Comparison of ENCODE assay signal across 8 mouse cellular contexts in the genomic region with DNA sequence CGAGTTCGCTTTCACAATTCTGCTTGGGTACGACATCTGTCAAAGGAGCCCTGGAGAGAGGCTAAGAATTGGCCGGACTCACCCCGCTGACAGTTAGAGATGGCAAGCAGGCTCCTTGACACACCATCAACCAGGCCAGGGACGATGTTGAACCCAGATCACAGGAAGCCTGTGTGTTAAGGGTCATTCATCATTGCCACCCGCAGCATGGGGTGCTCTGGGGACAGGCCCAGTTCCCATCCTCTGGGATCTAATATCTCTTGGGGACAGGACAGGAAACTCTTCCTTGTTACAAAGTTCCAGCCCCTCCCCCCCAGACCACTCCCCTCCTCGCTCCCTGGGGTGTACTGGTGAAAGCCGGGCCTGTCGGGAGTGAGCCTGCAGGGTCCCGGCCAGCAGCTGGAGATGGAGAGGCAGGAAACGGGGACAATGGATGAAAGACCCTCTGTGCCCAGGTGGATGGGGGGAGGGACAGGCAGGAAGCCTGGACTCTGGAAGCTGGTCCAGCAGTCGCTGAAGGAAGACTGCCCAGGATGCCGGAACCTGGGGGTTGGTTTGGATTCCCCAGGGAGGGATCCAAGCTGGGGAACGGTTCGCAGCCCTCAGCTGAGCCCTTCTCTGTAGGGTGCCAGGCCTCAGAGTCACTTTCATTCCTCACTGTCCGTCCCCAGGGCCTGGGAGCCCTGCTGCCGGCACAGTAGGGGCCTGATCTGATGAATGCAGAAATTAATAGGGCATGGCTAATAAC. TPM values are rescaled to one million over a fixed set of nuclear protein-coding genes. Genes with fewer than 3 reads are reported as not detected.
DNase-seq lines count a peak whose midpoint lies in the region; ATAC-seq and TF ChIP-seq lines count a peak whose summit lies in the region.

No protein-coding gene starts in this region.

- H3K36me3 ChIP-seq in midbrain, embryonic 10.5 days = no peaks in the 10 kb centered on the region
- H3K36me3 ChIP-seq in midbrain, embryonic 16.5 days (ENCODE audit: control insufficient read depth, insufficient read depth, low read length) = no peaks in the 10 kb centered on the region
- H3K36me3 ChIP-seq in midbrain, postnatal 0 days (ENCODE audit: insufficient read depth, low read length) = no peaks in the 10 kb centered on the region

- WGBS in midbrain, embryonic 10.5 days = 5% methylated on average over 18 of the region's 18 CpGs
- WGBS in midbrain, embryonic 16.5 days = 7% methylated on average over 18 of the region's 18 CpGs
- WGBS in midbrain, postnatal 0 days = 4% methylated on average over 18 of the region's 18 CpGs

- no peak overlapping the region for H3K4me2 ChIP-seq in midbrain, embryonic 16.5 days (ENCODE audit: low read length)
- no peak overlapping the region for H3K4me2 ChIP-seq in midbrain, postnatal 0 days (ENCODE audit: low read depth, low read length, poor library complexity, severe bottlenecking)

- no peaks in the 10 kb centered on the region for H3K9me3 ChIP-seq in midbrain, embryonic 10.5 days (replicated peaks)
- no peaks in the 10 kb centered on the region for H3K9me3 ChIP-seq in midbrain, embryonic 16.5 days (replicated peaks; ENCODE audit: control insufficient read depth, low read length, poor library complexity, severe bottlenecking)
- H3K9me3 ChIP-seq in midbrain, postnatal 0 days (ENCODE audit: low read length) = no peaks in the 10 kb centered on the region

- H3K27me3 ChIP-seq in midbrain, embryonic 10.5 days (ENCODE audit: low read depth, poor library complexity, severe bottlenecking) = peaks cover 34% of the 10 kb centered on the region
- H3K27me3 ChIP-seq in midbrain, embryonic 16.5 days (ENCODE audit: control insufficient read depth, insufficient read depth, low read depth, low read length) = peaks cover 9% of the 10 kb centered on the region
- peaks cover 4% of the 10 kb centered on the region; the same call in 1 of the 2 replicates for H3K27me3 ChIP-seq in midbrain, postnatal 0 days (ENCODE audit: insufficient read depth, low read length)

- DNase-seq in midbrain, embryonic 10.5 days (ENCODE audit: low spot score) = peak; percentile 42
- DNase-seq in embryo, embryonic 11 days = peak; percentile 75
- DNase-seq in heart, postnatal 10 days = peak; percentile 57 to 66
- peak; percentile 71 for DNase-seq in kidney, postnatal 14 days
- DNase-seq in midbrain, postnatal 0 days (ENCODE audit: low spot score) = peak; percentile 69
- DNase-seq in spleen, postnatal 36 days (ENCODE audit: low spot score in 2 of 2) = no peak

- H3K4me3 ChIP-seq in midbrain, embryonic 10.5 days = peak overlapping the region; percentile 38
- no peak overlapping the region for H3K4me3 ChIP-seq in midbrain, embryonic 16.5 days (ENCODE audit: low read depth, low read length)
- no peak overlapping the region for H3K4me3 ChIP-seq in midbrain, postnatal 0 days (ENCODE audit: low read depth, low read length)

- TF ChIP-seq CTCF in midbrain, postnatal 0 days (IDR thresholded peaks at IDR 0.05) = no peak

- H3K4me1 ChIP-seq in midbrain, embryonic 10.5 days = peaks cover 34% of the 10 kb centered on the region
- H3K4me1 ChIP-seq in midbrain, embryonic 16.5 days (ENCODE audit: control insufficient read depth, insufficient read depth, low read length) = no peaks in the 10 kb centered on the region
- no peaks in the 10 kb centered on the region for H3K4me1 ChIP-seq in midbrain, postnatal 0 days (ENCODE audit: insufficient read depth, low read length)

- intact Hi-C loops in heart, postnatal 10 days (cut with DNase I) = no loop called here

- no peak for ATAC-seq in midbrain, embryonic 16.5 days
- ATAC-seq in midbrain, postnatal 0 days (ENCODE audit: low FRiP score) = no peak; the same call in 1 of the 2 replicates
- no peak for ATAC-seq in CD4-positive, CD25-positive, alpha-beta regulatory T cell, adult 4 months

- H3K27ac ChIP-seq in midbrain, embryonic 10.5 days (replicated peaks) = peak overlapping the region; percentile 82
- no peak overlapping the region for H3K27ac ChIP-seq in midbrain, embryonic 16.5 days (ENCODE audit: low read length)
- 0 out of 2 replicates have a peak overlapping the region, but pooled peaks have one; percentile 0 for H3K27ac ChIP-seq in midbrain, postnatal 0 days (ENCODE audit: low read depth, low read length)

- H3K9ac ChIP-seq in midbrain, embryonic 16.5 days (ENCODE audit: low read depth, low read length) = no peak overlapping the region
- H3K9ac ChIP-seq in midbrain, postnatal 0 days (replicated peaks; ENCODE audit: low read length, poor library complexity, severe bottlenecking) = no peak overlapping the region

RNA-seq across cellular contexts. Expression of a gene that starts 38.5 kb away (rescaled TPM):
- 619 and 802 TPM in 2 replicates for polyA plus RNA-seq in midbrain, embryonic 10.5 days (2016; fragmentation: Nextera tagmentation; extraction: Ambion mirVana)
- 110 and 114 TPM in 2 replicates for polyA plus RNA-seq in midbrain, embryonic 16.5 days (2015; fragmentation: Nextera tagmentation; extraction: Ambion mirVana)
- 100 to 1,000 TPM; 104 TPM for total RNA-seq in heart, postnatal 10 days (2021)
- total RNA-seq in midbrain, postnatal 0 days (2014; rRNA removed) = 121 and 208 TPM in 2 replicates
- polyA plus RNA-seq in midbrain, postnatal 0 days (2015; fragmentation: Nextera tagmentation; extraction: Ambion mirVana) = 148 and 156 TPM in 2 replicates
- polyA plus RNA-seq in CD4-positive, CD25-positive, alpha-beta regulatory T cell, adult 4 months (2017; shearing (Covaris generic)) = 100 to 1,000 TPM; 388 to 433 TPM

RNA-seq across cellular contexts. Expression of a gene that starts 51.5 kb away (rescaled TPM):
- polyA plus RNA-seq in midbrain, embryonic 10.5 days (2016; fragmentation: Nextera tagmentation; extraction: Ambion mirVana) = 407 and 486 TPM in 2 replicates
- polyA plus RNA-seq in midbrain, embryonic 16.5 days (2015; fragmentation: Nextera tagmentation; extraction: Ambion mirVana) = 245 and 251 TPM in 2 replicates
- total RNA-seq in heart, postnatal 10 days (2021) = 100 to 1,000 TPM; 318 to 346 TPM
- 601 and 1,077 TPM in 2 replicates for total RNA-seq in midbrain, postnatal 0 days (2014; rRNA removed)
- polyA plus RNA-seq in midbrain, postnatal 0 days (2015; fragmentation: Nextera tagmentation; extraction: Ambion mirVana) = 273 and 275 TPM in 2 replicates
- 1,000 to 10,000 TPM in 1 of 2 experiments, 100 to 1,000 TPM in 1; 954 to 1,576 TPM for polyA plus RNA-seq in CD4-positive, CD25-positive, alpha-beta regulatory T cell, adult 4 months (2017; shearing (Covaris generic))

Comparison
In these comparisons a context has a peak if more than half of its experiments do, and no peak if none do; other contexts are left out.
1. DNase-seq: peak in midbrain, embryonic 10.5 days (single experiment), embryo, embryonic 11 days (single experiment), heart, postnatal 10 days (2 of 2), kidney, postnatal 14 days (single experiment) and midbrain, postnatal 0 days (single experiment); none in spleen, postnatal 36 days (0 of 2).